Mouse (Mus musculus) gastrocnemius, postnatal 14 days (tissue): ENCODE measurements around the gene Traf3. TPM values are rescaled to one million over a fixed set of nuclear protein-coding genes. Genes with fewer than 3 reads are reported as not detected.

ENCODE experiments used
- DNase-seq: peaks from one replicate; pipeline ENCODE4 v3.0.0; 2021; ENCODE audit warnings: mixed read lengths
- intact Hi-C: fragments of 180-260 bp; cut with DNase I; formaldehyde crosslinking; loops from one replicate; pipeline ENCODE4 v1.15.1; 2025; ENCODE audit warnings: low total_unique reads
- total RNA-seq, 2 experiments: library from RNA; stranded (reverse); gene quantifications; 2 replicates each; pipeline ENCODE4 v1.2.3; 2021

The Traf3 gene
- total RNA-seq, 2 experiments from 2014 or later: 10.5 to 18.7 TPM

DNA sequence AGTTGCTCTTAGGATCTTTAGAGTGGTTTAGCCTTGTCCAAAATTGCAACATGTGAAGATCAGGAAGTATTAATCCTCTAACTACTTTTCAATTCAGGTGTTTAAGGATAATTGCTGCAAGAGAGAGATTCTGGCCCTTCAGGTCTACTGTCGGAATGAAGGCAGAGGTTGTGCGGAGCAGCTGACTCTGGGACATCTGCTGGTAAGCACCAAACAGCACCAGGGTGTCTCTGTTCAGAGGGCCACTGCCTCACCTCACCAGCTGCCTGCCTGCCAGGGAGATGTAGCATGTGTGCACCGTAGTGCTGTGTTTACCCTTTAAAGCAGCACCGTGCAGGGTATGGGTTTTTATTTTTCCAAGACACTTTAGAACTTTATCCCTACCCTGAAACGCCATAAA, 76.2 kb downstream of the Traf3 start:
- no peak for DNase-seq
- intact Hi-C loops: loop anchor here (10.0 kb wide), 1 partner anchor 148 kb away; no protein-coding TSS in a partner anchor

DNA sequence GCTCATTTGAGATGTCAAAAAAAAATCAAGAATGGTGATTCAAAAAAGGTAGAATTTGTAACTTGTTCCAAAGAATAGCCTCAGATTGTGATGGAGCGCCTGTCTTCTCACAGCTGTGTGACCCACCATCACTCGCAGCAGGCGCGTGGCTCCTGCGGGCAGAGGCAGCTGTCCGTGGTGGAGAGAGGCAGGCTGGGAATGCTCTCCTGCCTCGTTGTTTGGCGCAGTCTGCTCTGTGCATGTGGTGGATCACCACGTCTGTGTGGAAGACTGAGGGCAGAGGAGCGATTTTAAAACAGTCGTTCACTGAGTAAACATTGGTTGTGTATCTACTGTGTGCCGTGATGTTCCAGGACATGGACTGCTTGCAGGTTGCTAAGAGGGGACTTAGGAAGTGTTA, 77.6 kb downstream of the Traf3 start:
- intact Hi-C loops: loop anchor here (10.0 kb wide), 1 partner anchor 149 kb away; no protein-coding TSS in a partner anchor
- no peak for DNase-seq

- DNase-seq: no peak
- intact Hi-C loops: loop anchor here (10.0 kb wide), 1 partner anchor 150 kb away; no protein-coding TSS in a partner anchor
These were observed 78.9 kb downstream of the Traf3 start for GRCm38 (mm10) chr12:111245070-111245469.

DNA sequence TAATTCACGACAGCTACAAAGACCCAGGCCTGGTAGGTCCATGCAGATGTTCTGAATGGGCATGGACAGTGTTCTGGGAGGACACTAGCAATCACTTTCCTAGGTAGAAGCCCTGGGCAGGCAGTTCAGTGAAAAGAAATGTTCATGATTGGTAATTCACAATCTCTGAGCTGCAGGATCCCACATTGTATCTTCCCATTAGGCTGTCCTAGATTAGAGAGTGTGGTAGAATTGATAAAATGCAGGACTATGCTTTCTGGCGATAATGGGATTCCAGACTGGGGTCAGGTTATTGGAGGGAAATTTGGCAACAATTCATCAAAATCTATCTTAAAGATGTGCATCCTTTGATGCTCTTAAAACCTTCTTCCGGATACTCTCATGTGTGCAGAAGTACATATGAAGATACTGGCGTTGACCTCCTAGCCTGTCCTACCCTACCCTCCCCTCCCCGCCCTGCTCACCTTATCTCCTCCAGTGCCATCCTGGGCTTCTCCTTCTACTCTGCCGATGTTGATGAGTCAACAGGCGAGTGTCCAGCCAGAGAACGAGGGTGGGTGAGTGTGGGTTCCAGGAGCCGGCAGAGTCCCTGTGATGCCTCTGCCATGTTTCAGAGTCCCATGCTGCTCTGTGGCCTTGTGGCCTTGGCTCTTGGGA, 80.8 kb downstream of the Traf3 start:
- no peak for DNase-seq
- intact Hi-C loops: loop anchor here (10.0 kb wide), 1 partner anchor 152 kb away; no protein-coding TSS in a partner anchor

- intact Hi-C loops: loop anchor here (10.0 kb wide), 1 partner anchor 154 kb away; no protein-coding TSS in a partner anchor
- DNase-seq: no peak
These were observed 82.9 kb downstream of the Traf3 start for GRCm38 (mm10) chr12:111249095-111249494.

GRCm38 (mm10) chr12:111250116-111250515, 83.9 kb downstream of the Traf3 start:
- no peak for DNase-seq
- intact Hi-C loops: no loop called here

DNA sequence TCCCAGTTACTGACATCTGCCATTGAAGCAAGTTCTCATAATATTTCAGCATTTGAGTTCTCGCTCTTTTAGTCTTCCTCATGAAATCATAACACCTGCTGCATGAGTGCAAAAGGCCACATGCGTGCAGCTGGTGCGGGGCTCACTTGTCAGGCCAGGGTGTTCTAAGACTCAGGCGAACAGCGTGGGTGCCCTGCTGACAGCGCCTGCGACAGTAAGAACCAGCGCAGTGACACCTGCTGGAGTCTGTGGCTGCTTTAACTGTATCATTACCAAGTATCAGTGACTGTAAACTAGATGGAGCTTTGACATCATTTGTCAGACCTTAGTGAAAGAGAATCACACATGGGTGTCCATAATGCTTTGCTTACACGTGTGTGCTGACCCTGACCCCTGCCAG, 85.1 kb downstream of the Traf3 start:
- no peak for DNase-seq
- intact Hi-C loops: no loop called here

- no peak for DNase-seq
- intact Hi-C loops: no loop called here
These were observed 97.5 kb downstream of the Traf3 start for GRCm38 (mm10) chr12:111263650-111264049.

GRCm38 (mm10) chr12:111265212-111265611, 99.0 kb downstream of the Traf3 start:
- intact Hi-C loops: no loop called here
- no peak for DNase-seq

- DNase-seq: no peak
- intact Hi-C loops: no loop called here
These were observed 100.4 kb downstream of the Traf3 start for GRCm38 (mm10) chr12:111266592-111266991.

DNA sequence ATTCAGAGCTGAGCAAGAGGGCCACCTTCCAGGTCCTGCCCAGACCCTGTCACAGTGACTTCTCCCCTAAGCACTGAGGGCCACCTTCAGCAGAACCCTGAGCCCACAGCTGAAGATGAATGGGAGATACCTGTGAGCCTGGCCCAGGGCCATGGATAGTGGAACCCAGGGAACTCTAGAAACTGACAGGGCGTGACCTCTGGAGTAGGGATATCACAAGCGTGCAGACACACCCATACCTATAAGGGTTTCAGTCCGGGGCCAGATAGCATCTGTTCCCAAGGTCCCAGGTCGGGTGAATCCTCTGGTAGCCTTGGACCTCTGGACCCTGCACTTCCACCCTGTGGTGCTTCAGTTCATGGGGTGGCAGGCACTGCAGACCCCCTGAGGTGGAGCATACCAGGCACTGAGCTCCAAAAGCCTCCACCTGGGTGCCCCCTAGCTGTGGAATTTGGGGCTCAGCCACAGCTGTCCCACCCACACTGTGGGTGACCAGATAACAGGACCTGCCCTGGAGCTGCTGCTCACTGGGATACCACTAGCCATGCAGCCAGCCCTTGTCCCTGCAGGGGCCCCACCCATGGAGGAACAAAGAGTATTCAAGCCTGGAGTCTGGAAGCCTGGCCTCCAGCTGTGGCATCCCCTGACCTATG, 101.6 kb downstream of the Traf3 start:
- intact Hi-C loops: no loop called here
- no peak for DNase-seq

- intact Hi-C loops: loop anchor here (5.0 kb wide), 1 partner anchor 142 kb away; no protein-coding TSS in a partner anchor
- no peak for DNase-seq
These were observed 104.6 kb downstream of the Traf3 start, which contains the start of gene Amn for GRCm38 (mm10) chr12:111270629-111271277. TSS of gene Amn (plus strand) at chr12:111271095.

DNA sequence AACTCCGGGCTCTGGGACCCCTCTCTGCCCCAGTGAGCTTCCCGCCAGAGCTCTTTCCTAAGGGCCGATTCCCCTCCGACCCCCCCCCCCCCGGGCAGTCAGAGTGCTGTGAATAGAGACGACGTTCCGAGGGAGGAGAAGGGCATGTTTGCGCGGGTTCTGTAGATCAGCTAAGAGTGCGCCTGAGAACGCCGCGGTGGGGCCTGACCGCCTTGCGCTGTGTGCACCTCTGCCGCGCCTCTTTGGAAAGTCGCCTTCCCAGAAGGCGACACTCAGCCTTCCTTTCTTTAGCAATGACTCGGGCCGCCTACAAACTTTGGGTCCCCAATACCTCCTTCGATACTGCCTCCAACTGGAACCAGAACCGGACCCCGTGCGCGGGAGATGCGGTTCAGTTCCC, 105.2 kb downstream of the Traf3 start:
- DNase-seq: no peak
- intact Hi-C loops: loop anchor here (5.0 kb wide), 1 partner anchor 141 kb away; no protein-coding TSS in a partner anchor

DNA sequence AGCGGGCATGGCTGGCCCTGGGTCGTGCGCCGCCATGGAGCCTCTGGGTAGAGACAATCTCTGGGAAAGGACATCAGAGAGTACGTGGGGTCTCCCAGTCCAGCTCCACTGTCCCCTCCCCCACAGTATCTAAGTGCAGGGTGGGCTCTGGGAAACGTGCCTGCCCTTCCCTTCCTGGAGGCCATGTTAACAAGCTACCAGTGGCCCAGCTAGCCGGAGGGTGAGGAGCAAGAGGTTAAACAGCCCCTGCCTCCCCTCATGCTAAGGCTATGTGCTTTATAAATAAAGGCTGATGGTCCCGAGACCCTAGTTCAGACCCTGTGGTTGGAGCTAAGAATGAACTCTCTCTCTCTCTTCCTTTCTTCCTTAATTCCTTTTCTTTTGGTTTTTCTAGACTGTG, 105.8 kb downstream of the Traf3 start:
- no peak for DNase-seq
- intact Hi-C loops: loop anchor here (5.0 kb wide), 1 partner anchor 140 kb away; no protein-coding TSS in a partner anchor

GRCm38 (mm10) chr12:111272420-111272819, 106.2 kb downstream of the Traf3 start:
- peak; percentile 73 for DNase-seq
- intact Hi-C loops: loop anchor here (5.0 kb wide), 1 partner anchor 140 kb away; no protein-coding TSS in a partner anchor

DNA sequence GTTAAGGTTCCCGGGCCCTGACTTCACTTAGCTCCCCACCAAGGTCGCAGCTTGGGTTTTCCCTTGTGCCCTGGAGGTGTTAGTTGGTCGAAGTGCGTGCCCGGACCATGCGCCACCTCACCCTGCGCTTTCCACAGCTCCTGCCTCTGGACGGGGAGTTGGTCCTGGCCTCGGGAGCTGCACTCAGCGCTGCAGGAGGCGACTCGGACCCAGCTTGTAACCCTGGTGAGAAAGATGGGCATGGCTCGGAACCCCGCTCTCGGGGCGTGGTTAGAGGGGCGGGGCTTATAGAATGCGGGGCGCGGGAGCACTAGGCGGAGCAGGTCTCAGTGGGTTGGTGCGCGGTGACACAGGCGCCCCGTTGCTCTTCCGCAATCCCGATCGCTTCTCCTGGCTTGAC, 107.8 kb downstream of the Traf3 start:
- DNase-seq: no peak
- intact Hi-C loops: loop anchor here (5.0 kb wide), 1 partner anchor 138 kb away; no protein-coding TSS in a partner anchor

DNA sequence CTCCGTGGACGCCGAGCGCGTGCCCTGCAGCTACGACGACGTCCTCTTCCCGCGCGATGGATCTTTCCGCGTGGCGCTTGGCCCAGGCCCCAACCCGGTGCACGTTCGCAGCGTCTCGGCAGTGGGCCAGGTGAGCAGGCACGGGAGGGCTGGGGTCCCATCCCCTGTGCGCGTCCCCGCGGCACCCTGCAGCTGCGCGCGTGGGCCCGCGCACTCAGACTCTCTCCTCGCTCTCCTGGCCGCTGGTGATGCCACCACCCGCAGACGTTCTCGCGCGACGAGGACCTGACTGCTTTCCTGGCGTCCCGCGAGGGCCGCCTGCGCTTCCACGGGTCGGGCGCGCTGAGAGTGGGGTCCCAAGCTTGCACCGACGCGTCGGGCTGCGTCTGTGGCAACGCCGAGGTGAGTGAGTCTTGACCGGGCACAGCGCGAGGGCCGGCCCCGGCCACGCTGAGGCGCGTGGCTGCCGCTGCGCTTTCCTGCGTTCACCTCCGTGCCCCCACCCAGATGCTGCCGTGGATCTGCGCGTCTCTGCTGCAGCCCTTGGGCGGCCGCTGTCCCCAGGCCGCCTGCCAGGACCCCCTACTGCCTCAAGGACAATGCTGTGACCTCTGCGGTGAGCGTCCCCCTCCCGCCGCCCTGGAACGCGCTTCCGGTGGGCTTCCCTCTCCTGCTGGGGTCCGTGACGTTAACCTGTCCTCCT, 108.4 kb downstream of the Traf3 start:
- no peak for DNase-seq
- intact Hi-C loops: loop anchor here (5.0 kb wide), 1 partner anchor 138 kb away; no protein-coding TSS in a partner anchor

DNA sequence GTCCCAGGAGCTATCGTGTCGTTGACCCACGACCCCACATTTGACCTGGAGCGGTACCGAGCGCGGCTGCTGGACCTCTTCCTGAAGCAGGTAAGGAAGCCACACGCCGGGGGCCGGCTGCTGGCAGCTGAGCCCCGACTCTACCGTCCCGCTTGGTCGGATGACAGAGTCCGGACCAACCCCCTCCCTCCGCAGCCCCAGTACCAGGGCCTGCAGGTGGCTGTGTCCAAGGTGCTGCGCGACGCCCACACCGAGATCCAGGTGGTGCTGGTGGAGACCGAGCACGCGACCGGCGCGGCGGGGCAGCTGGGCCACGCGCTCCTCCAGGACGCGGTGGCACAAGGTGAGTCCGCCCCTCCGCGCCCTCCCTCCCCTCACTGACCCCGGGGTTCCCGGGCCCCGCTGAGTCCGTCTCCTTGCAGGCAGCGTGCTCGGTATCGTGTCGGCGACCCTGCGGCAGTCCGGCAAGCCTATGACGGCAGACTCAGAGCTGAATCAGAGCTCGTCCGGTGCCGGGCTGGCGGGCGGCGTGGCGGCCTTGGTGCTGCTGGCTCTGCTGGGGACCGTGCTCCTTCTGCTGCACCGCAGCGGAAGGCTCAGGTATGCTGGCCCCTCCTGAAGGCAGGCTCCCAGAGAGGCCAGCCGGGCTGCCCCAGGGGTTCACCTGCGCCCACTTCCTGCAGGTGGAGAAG, 109.1 kb downstream of the Traf3 start:
- intact Hi-C loops: no loop called here

DNA sequence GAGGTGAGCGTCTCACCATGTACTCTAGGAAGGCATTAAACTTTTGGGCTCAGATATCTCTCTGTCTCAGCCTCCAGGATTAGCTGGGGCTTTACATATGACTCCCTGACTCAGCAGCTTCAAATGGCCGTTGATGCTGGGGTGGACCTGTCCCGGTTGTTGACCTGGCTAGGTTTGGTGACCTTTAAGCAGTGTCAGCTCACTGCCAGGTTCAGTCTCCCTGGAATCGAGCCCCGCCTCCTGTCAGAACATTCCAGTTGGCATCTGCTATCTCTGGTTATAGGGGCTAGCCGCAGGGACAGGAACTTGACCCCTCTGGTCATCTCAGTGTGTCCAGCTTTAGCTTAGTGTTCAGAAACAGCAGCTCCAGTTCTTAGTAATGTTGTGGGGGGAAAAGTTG, 110.2 kb downstream of the Traf3 start:
- DNase-seq: no peak
- intact Hi-C loops: no loop called here

More for the DNA sequence above, 109.1 kb downstream of the Traf3 start:
- DNase-seq: no peak
